Mouse (Mus musculus) embryonic facial prominence, embryonic 14.5 days (tissue): ENCODE results near the gene Anxa5. TPM values are rescaled to one million over a fixed set of nuclear protein-coding genes. Genes with fewer than 3 reads are reported as not detected.

Experiments used
- ATAC-seq: fragments of 200-750 bp; cut with Nextera tagmentation; 2 replicates; pipeline ENCODE4 v1.8.0; 2017; ENCODE audit warnings: low read depth, moderate number of reproducible peaks, moderate TSS enrichment
- DNase-seq: peaks from one replicate; pipeline ENCODE4 v3.0.0-alpha.2; 2015; ENCODE audit warnings: low spot score
- H3K27ac ChIP-seq: fragments of 300-500 bp; sonication (generic); replicated peaks from 2 replicates; pipeline ENCODE4 v1.5.1; 2014; ENCODE audit warnings: low read depth, mild to moderate bottlenecking, low read length, moderate library complexity
- H3K27me3 ChIP-seq: fragments of 300-500 bp; sonication (generic); replicated peaks from 2 replicates; pipeline ENCODE4 v1.6.1; 2014; ENCODE audit warnings: low read length; ENCODE audit not compliant: control insufficient read depth, insufficient read depth
- H3K36me3 ChIP-seq: fragments of 300-500 bp; sonication (generic); 2 replicates; pipeline ENCODE4 v1.6.1; 2014; ENCODE audit warnings: low read length, mixed read lengths; ENCODE audit not compliant: control insufficient read depth, insufficient read depth
- H3K4me1 ChIP-seq: fragments of 300-500 bp; sonication (generic); 2 replicates; pipeline ENCODE4 v1.6.1; 2014; ENCODE audit warnings: antibody characterized with exemption, low read length; ENCODE audit not compliant: control insufficient read depth, insufficient read depth
- H3K4me2 ChIP-seq: fragments of 300-500 bp; sonication (generic); 2 replicates; pipeline ENCODE4 v1.6.1; 2014; ENCODE audit warnings: low read depth, mild to moderate bottlenecking, low read length, moderate library complexity, mixed read lengths
- H3K4me3 ChIP-seq: fragments of 300-500 bp; sonication (generic); 2 replicates; pipeline ENCODE4 v1.5.1; 2014; ENCODE audit warnings: low read depth, mild to moderate bottlenecking, low read length
- H3K9ac ChIP-seq: fragments of 300-500 bp; sonication (generic); 2 replicates; pipeline ENCODE4 v1.6.1; 2014; ENCODE audit warnings: low read depth, mild to moderate bottlenecking, low read length, moderate library complexity, mixed read lengths
- H3K9me3 ChIP-seq: fragments of 300-500 bp; sonication (generic); 2 replicates; pipeline ENCODE4 v1.6.1; 2016; ENCODE audit warnings: low read length; ENCODE audit not compliant: control insufficient read depth
- WGBS: fragments of 180-500 bp; shearing (Covaris S2); extraction: QIAGEN DNeasy Blood & Tissue Kit; methylation state at CpG from one replicate; pipeline ENCODE4 v1.1.7; 2014; 5-methylcytosine and 5-hydroxymethylcytosine counted together
- polyA plus RNA-seq: library from polyadenylated mRNA; unstranded; fragments of >200 nt; fragmentation: Nextera tagmentation; extraction: Ambion mirVana; gene quantifications from 2 replicates; pipeline ENCODE4 v1.2.1, GENCODE M21; 2014

Gene Anxa5
- polyA plus RNA-seq, 1 experiment from 2014 or later = 458 TPM

DNA sequence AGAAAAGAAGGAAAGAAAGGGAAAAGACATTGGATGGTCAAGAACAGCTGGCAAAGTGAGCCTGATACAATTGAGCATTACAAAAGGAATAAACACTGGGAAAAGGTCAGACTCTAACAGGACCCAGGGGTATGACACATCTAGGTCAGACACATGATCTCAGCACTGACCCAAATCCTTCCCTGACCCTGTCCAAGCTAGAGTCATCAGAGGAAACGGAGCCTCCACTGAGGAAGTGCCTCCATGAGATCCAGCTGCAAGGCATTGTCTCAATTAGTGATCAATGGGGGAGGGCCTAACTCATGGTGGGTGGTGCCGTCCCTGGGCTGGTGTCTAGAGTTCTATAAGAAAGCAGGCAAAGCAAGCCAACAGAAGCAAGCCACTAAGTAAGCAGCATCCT is 6.8 kb downstream of the Anxa5 start:
- no peak for ATAC-seq
- Histone ChIP-seq H3K4me1 (peaks cover 9% of the 10 kb centered on the region), H3K27ac (no peak overlapping the region), H3K4me2 (no peak overlapping the region), H3K9me3 (no peaks in the 10 kb centered on the region), H3K4me3 (no peak overlapping the region), H3K27me3 (no peaks in the 10 kb centered on the region), H3K9ac (no peak overlapping the region), H3K36me3 (peaks cover under 1% of the 10 kb centered on the region; the same call in 1 of the 2 replicates)
- no peak for DNase-seq
- WGBS = 17% methylated on average over 2 of the region's 2 CpGs

DNA sequence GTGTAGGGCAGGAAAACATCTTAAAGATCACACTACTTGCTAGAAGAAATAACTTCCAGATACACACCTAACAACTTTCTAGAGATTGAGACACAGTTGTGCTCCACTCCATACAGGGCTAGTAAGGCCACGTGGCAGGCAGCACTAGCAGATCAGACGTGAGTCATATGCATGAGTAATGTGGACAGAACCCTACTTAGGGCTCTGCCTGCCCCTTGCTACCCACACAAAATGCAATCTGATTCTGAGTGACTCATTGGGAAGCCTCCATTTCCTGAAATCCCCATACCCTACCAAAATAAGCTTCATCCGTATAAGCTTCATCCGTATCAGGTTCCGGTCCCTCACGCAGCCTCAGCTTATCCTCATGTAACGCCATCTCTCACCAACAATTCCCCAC is 8.1 kb downstream of the Anxa5 start:
- Histone ChIP-seq H3K9ac (no peak overlapping the region), H3K27me3 (no peaks in the 10 kb centered on the region), H3K4me2 (no peak overlapping the region), H3K4me1 (peaks cover 9% of the 10 kb centered on the region), H3K27ac (no peak overlapping the region), H3K4me3 (no peak overlapping the region), H3K9me3 (no peaks in the 10 kb centered on the region), H3K36me3 (peaks cover 11% of the 10 kb centered on the region)
- ATAC-seq (0 out of 2 replicates have a peak, but pooled peaks have one; percentile 45), DNase-seq (no peak)
- WGBS = 75% methylated on average over 7 of the region's 7 CpGs

DNA sequence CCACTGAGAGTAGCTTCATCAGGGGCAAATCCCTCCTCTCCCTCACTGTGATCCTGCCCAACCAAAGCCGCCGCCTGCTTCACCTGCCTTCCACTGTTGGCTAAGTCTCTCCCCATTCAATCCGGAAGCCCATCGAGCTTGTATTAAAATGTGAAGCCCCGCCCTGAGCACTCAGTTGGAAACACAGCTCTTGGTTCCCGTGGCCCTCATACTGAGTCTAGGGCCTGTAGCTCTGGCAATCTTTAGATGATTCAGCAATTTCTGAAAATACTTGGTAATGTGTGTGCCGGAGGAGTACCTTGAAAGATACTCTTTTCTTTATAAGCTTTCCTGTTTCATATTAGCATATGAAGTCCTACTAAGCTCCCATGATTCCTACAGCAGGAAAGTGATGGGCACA is 10.2 kb downstream of the Anxa5 start:
- DNase-seq (no peak), ATAC-seq (no peak)
- Histone ChIP-seq H3K4me3 (no peak overlapping the region), H3K9me3 (no peaks in the 10 kb centered on the region), H3K9ac (no peak overlapping the region), H3K4me2 (no peak overlapping the region), H3K27ac (no peak overlapping the region), H3K36me3 (peaks cover 28% of the 10 kb centered on the region), H3K4me1 (peaks cover 3% of the 10 kb centered on the region; the same call in 1 of the 2 replicates), H3K27me3 (no peaks in the 10 kb centered on the region)
- 61% methylated on average over 7 of the region's 7 CpGs for WGBS

GRCm38 (mm10) chr3:36462348-36462747 is 13.3 kb downstream of the Anxa5 start:
- no peak for ATAC-seq
- Histone ChIP-seq H3K4me2 (no peak overlapping the region), H3K4me3 (no peak overlapping the region), H3K4me1 (no peaks in the 10 kb centered on the region), H3K27ac (no peak overlapping the region), H3K27me3 (no peaks in the 10 kb centered on the region), H3K9me3 (no peaks in the 10 kb centered on the region), H3K36me3 (peaks cover 56% of the 10 kb centered on the region), H3K9ac (no peak overlapping the region)
- DNase-seq = no peak
- 57% methylated on average over 1 of the region's 1 CpGs for WGBS

DNA sequence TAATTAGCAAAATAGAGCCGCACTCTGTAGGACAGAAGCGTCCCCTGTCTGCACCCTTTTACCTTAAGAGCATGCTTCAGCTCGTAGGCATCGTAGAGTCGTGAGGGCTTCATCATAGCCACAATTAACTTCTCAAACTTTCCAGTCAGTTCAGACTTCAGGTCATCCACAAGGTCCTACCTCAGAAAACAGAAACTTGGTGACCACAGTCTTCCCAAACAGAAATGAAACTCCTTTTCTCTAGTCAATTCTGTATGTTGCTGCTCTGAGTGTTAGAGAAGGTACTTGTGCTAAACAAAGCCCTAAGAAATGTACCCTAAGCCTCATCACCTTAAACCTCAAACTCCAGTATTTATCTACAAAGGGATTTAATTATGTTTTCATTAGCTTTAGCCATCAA is 13.9 kb downstream of the Anxa5 start:
- WGBS = 82% methylated on average over 5 of the region's 5 CpGs
- no peak overlapping the region for H3K27ac ChIP-seq
- ATAC-seq = no peak
- peaks cover 61% of the 10 kb centered on the region for H3K36me3 ChIP-seq
- H3K9ac ChIP-seq = no peak overlapping the region
- H3K4me3 ChIP-seq = no peak overlapping the region
- DNase-seq = no peak
- no peaks in the 10 kb centered on the region for H3K27me3 ChIP-seq
- H3K9me3 ChIP-seq = no peaks in the 10 kb centered on the region
- no peaks in the 10 kb centered on the region for H3K4me1 ChIP-seq
- H3K4me2 ChIP-seq = no peak overlapping the region

- no peaks in the 10 kb centered on the region for H3K27me3 ChIP-seq
- H3K27ac ChIP-seq = no peak overlapping the region
- peaks cover 69% of the 10 kb centered on the region for H3K36me3 ChIP-seq
- no peaks in the 10 kb centered on the region for H3K9me3 ChIP-seq
- H3K4me1 ChIP-seq = no peaks in the 10 kb centered on the region
- no peak overlapping the region for H3K4me3 ChIP-seq
- ATAC-seq (no peak), DNase-seq (no peak)
- no peak overlapping the region for H3K4me2 ChIP-seq
- 78% methylated on average over 7 of the region's 7 CpGs for WGBS
- no peak overlapping the region for H3K9ac ChIP-seq
Measured at GRCm38 (mm10) chr3:36460717-36461116, 15.0 kb downstream of the Anxa5 start.

GRCm38 (mm10) chr3:36455566-36455965 is 20.1 kb downstream of the Anxa5 start:
- DNase-seq = no peak
- Histone ChIP-seq H3K4me3 (no peak overlapping the region), H3K27ac (no peak overlapping the region), H3K27me3 (no peaks in the 10 kb centered on the region), H3K36me3 (peaks cover 89% of the 10 kb centered on the region), H3K9ac (no peak overlapping the region), H3K9me3 (no peaks in the 10 kb centered on the region), H3K4me2 (no peak overlapping the region), H3K4me1 (no peaks in the 10 kb centered on the region)
- no peak for ATAC-seq
- WGBS = 89% methylated on average over 3 of the region's 3 CpGs

- H3K36me3 ChIP-seq = peaks cover 91% of the 10 kb centered on the region
- no peaks in the 10 kb centered on the region for H3K4me1 ChIP-seq
- no peak overlapping the region for H3K4me2 ChIP-seq
- no peak overlapping the region for H3K27ac ChIP-seq
- no peak overlapping the region for H3K9ac ChIP-seq
- WGBS = 84% methylated on average over 8 of the region's 8 CpGs
- H3K9me3 ChIP-seq = no peaks in the 10 kb centered on the region
- H3K27me3 ChIP-seq = no peaks in the 10 kb centered on the region
- H3K4me3 ChIP-seq = no peak overlapping the region
- no peak for ATAC-seq
- no peak for DNase-seq
Measured at GRCm38 (mm10) chr3:36455124-36455523, 20.6 kb downstream of the Anxa5 start.

- H3K9ac ChIP-seq = no peak overlapping the region
- no peaks in the 10 kb centered on the region for H3K9me3 ChIP-seq
- no peak overlapping the region for H3K27ac ChIP-seq
- peaks cover 93% of the 10 kb centered on the region for H3K36me3 ChIP-seq
- 0 out of 2 replicates have a peak, but pooled peaks cover 3% of the 10 kb centered on the region for H3K4me1 ChIP-seq
- no peak overlapping the region for H3K4me3 ChIP-seq
- ATAC-seq = no peak
- no peak for DNase-seq
- 96% methylated on average over 1 of the region's 1 CpGs for WGBS
- H3K27me3 ChIP-seq = no peaks in the 10 kb centered on the region
- no peak overlapping the region for H3K4me2 ChIP-seq
Measured at GRCm38 (mm10) chr3:36452502-36452901, 23.2 kb downstream of the Anxa5 start.
